Mouse (Mus musculus) left cerebral cortex, postnatal 14 days (tissue): Measurements from ENCODE around the gene Phf7. TPM values are rescaled to one million over a fixed set of nuclear protein-coding genes. Genes with fewer than 3 reads are reported as not detected.

Source experiments
- DNase-seq, 2 experiments: peaks; one replicate each; pipeline ENCODE4 v3.0.0; 2021 to 2022; ENCODE audit warnings: low spot score in 2 of 2, mixed read lengths in 1 of 2
- intact Hi-C: fragments of 180-260 bp; cut with DNase I; formaldehyde crosslinking; loops from one replicate; pipeline ENCODE4 v1.15.1; 2025
- total RNA-seq, 2 experiments: library from RNA; stranded (reverse); gene quantifications; 2 replicates each; pipeline ENCODE4 v1.2.3; 2021

Gene Phf7
- total RNA-seq, 2 experiments from 2014 or later: 3.5 to 4.2 TPM

DNA sequence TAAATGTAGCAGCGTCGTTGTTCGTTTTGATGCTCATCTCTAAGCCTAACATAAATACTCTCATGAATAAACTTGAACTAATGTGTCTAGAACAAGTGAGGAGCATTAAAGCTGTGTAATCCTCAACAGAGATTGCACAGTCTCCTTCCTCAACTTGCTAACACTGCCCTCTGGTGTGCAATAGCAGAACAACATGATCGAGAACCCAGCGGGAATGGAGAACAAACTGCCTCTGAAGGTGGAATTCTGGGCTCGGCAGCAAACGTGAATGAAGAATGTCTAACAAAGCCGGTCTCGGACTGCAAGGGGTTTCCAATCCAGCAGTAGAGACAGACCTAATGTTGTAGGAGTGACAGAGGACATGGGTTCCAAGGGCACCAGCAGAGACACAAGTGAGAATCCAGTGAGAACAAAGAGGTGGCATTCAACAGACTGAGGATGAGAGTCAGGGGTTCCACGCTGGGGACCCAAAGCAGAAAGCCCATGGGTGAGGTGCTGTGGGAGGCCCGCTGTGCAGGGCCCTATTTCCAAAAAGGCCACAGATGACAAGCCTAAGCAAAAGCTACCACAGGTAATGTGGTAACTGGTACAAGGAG is 17.0 kb downstream of the Phf7 start:
- peak; percentile 80 to 92 for DNase-seq
- intact Hi-C loops: loop anchor here (2.0 kb wide), 1 partner anchor 17 kb away; the partner anchor contains the start of genes Nisch and Sema3g

DNA sequence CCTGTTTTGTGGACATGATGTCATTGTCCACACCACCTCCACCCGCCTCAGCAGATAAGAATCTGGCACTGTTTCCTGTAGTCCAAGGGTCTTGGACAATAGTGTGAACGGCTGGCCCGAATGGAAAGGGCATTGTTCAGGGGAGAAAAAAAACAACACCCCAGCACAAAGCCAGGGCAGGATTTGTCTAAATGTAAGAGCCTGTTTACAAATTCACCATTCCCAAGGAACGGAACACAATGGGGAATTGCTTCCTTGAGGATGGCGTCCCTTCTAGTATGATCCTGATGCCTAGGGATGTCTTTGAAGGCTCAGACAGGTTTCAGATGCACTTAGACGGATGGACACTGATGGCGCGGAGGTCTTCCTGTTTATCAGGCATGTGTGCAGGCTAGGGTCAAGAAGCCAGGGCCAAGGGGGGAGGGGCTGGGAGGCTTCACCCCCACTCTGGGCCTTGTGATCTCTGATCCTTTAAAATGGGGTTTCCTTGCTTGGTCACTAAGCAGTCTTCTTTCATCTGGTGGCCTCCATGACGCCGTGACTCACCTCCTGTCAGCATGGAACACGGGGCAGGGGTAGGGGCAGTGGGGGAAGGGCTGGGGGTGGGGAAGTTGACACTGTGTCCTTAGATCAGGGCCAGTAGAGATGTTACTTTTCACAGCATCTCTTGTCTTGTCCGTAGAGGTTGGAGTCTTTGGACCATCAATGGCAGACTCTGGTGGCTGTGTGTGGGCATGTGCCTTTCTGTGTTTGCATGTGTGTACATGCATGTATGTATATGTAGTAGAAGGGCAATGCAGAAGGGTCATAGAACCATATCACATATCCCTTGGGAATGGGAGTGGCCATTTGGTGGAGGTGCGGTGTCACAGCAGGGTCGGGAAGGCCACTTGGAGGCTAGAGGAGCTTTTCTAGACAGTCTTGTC is 17.8 kb downstream of the Phf7 start:
- intact Hi-C loops: loop anchor here (2.0 kb wide), 1 partner anchor 17 kb away; the partner anchor contains the start of genes Nisch and Sema3g
- DNase-seq: no peak

- intact Hi-C loops: loop anchor here (2.0 kb wide), 1 partner anchor 16 kb away; the partner anchor contains the start of genes Nisch and Sema3g
Measured at GRCm38 (mm10) chr14:31232404-31233069, 18.6 kb downstream of the Phf7 start.

DNA sequence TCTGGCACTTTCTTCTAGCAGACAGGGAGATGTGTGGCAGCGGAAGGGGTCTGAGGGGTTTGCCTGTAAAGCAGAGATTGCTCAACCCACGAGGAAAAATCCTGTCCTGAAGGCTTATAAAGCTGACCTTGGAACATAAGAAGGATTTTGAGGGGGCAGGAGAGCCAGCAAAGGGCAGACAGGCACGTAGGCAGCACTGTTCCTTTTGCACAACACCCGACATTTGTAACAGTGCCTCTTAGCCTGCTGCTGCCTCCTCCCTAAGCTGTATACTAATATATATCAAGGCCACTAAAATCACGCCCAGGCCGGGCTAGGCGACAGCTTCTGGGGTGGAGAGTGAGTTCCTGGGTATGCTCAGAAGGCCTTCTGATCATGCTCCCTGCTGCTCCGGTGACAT is 20.7 kb downstream of the Phf7 start:
- no peak for DNase-seq
- intact Hi-C loops: no loop called here

More at GRCm38 (mm10) chr14:31232404-31233069, 18.6 kb downstream of the Phf7 start:
- DNase-seq: no peak

DNA sequence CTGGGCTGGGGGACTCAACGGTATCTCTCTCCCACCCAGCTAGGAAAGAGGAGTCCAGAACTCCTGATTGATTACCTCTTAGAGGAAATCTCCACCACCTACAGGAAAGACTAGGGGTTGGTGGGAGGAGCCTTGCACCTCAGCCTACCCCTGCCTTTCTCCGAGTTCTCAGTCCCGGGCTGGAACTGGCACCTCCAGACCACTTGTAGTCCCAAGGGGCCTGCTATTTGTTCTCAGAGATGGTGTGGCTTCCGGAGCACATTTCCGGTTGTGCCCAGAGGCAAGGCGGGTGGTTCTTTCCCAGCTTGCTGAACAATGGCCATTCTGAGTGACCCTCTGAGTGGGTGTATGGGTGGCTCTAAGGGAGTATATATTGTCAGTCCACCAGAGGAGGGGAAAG is 22.9 kb downstream of the Phf7 start:
- no peak for DNase-seq
- intact Hi-C loops: no loop called here

DNA sequence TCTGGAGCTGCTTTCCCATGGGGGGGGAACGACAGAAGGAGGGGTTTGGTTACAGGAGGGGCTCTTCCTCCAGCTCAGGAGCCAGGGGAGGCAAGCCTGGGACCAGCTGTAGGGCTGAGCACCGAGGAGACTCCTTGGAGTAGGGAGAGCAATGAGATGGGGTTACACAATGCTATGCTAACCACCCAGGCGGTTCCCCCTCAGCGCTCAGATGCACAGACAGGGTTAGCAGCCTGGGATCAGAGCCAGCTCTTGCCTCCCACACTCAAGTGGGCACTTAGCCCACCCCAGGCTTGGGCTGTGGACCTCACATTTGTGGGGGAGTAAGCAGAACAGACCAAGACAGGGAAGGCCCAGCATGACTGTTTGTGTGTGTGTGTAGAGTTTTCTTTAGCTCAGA is 24.1 kb downstream of the Phf7 start:
- intact Hi-C loops: no loop called here
- DNase-seq: peak; percentile 61 to 80

DNA sequence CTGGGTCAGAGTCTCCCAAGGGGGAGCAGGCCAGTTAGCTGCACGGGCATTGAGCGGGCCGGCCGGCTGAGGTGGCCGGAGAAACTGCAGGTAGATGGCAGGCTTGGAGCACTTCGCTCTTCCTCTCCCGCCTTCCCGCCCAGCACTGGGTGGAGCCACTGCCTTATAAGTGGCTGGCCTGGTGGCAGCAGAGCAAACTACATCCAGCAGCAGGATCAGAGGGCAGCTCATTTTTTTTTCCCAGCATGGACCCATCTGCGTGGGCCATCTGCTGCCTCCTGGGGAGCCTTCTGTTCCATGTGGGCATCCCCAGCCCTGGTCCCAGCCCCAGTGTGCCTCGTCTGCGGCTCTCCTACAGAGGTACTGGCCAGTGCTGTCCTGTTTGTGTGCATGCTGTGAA is 33.5 kb downstream of the Phf7 start, which contains the start of gene Sema3g:
Gene Sema3g (plus strand): TSS at position 195 of the 400 bp plus-strand sequence.
- no peak for DNase-seq
- intact Hi-C loops: loop anchor here (2.0 kb wide), 1 partner anchor 15 kb away; no protein-coding TSS in a partner anchor

- no peak for DNase-seq
- intact Hi-C loops: loop anchor here (2.0 kb wide), 1 partner anchor 16 kb away; no protein-coding TSS in a partner anchor
Measured at GRCm38 (mm10) chr14:31216846-31217245, 34.3 kb downstream of the Phf7 start, which contains the start of gene Nisch. Gene Nisch (minus strand): TSS chr14:31216946.

DNA sequence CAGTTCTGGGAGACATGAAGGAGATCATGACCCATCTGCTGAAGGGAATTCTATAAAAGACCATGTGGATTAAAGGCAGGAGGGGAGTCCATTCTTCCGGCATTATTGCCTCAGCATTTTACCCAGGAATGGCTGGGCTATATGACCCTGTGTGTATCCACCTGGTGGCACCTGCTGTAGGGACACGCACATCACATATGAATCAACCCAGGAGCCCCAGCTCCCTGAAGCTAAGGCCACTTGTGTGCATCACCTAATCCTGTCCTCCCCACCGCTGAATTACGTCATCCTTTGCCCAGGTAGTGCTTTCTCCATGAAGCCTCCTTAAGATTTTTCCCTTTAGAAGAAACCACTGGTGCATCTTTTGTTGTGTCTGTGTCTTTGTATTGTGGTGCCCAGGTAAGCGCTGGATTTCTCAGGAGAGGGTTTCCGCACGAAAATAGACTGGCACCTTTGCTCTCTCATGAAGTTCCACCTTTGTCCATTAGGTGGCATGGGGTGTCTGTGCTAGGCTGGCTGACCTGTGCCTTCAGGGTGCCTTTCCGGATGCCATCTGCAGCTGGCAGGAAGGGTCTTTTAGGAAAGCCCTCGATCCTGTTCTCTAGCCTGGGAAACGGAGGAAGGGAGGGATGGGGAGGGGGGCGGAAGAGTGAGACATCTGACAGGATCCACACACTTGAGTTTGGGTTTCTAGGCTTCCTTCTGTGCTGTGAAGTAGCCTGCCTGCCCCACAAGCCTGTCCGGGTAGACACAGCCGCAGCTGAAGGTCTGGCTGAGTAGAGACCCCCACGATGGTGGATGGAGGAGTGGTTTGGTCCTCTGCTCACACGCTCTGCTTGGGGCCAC is 35.7 kb downstream of the Phf7 start:
- intact Hi-C loops: loop anchor here (2.0 kb wide), 1 partner anchor 17 kb away; no protein-coding TSS in a partner anchor
- peak in 1 of 2 experiments; percentile 67 for DNase-seq

DNA sequence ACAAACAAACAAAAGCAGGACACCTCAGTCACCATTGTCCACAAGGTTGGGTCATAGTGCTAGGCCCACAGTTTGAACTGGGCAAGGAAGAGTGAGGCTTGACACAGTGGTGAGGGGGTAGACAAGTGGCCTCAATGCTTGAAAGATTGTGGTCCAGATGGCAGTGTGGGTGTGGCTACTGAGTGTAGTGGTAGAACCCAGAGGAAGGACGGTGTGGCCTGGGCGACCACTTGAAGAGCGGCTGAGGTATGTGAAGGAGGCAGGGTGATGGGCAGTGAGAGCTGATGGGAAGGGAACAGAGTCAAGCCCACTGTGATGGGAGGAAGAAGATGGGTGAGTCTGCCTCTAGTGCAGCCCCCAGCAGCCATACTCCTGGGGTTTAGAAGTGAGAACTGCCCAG is 36.4 kb downstream of the Phf7 start:
- intact Hi-C loops: no loop called here
- DNase-seq: no peak

GRCm38 (mm10) chr14:31213868-31214267 is 37.2 kb downstream of the Phf7 start:
- intact Hi-C loops: no loop called here

GRCm38 (mm10) chr14:31212499-31212898 is 38.6 kb downstream of the Phf7 start:
- no peak for DNase-seq
- intact Hi-C loops: no loop called here

More at GRCm38 (mm10) chr14:31213868-31214267, 37.2 kb downstream of the Phf7 start:
- no peak for DNase-seq

GRCm38 (mm10) chr14:31211854-31212253 is 39.3 kb downstream of the Phf7 start:
- DNase-seq: no peak
- intact Hi-C loops: no loop called here

DNA sequence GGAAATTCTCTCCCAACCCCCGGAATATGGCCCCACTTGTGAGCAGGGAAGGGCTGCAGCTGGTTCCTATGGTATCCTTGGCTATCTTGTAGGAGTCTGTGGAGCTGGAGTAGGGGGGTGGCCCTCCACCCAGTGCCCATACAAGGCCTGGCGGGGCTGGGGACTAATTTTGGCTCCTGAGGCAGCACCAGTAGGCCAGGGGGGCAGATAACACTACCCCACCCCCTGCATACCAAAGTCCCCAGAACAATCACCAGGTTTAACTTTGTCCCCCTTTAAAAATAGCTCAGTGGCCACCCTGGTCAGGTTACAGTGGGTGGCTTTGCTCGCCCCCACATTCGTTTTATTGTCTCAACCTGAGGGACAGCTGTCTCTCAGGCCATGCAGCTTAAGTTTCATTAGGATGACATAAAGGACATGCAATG is 42.0 kb downstream of the Phf7 start:
- intact Hi-C loops: loop anchor here (5.0 kb wide), 1 partner anchor 43 kb away; the partner anchor contains the start of genes Bap1 and Phf7
- DNase-seq: no peak

DNA sequence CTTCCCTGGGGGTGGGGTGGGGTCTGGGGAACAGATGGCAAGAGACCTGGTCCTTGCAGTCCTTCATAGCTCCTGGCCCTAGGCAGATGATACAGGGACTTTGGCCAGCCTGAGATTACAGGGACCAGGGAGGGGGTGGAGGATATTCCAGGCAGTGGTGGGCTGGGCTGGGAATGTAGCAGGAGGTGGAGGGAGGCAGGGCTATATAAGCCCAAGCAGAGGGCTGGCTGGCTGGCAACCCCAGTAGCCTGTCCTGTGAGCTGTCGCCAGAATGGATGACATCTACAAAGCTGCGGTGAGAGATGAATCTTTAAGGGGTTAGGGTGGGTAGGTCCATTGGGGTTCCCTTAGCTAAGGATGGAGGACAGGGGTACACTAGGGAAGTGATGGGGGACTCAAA is 43.0 kb downstream of the Phf7 start, which contains the start of gene Tnnc1:
Gene Tnnc1 (plus strand): TSS at position 229 of the 400 bp plus-strand sequence.
- no peak for DNase-seq
- intact Hi-C loops: loop anchor here (5.0 kb wide), 1 partner anchor 44 kb away; the partner anchor contains the start of genes Bap1 and Phf7

- no peak for DNase-seq
- intact Hi-C loops: loop anchor here (5.0 kb wide), 1 partner anchor 45 kb away; the partner anchor contains the start of genes Bap1 and Phf7
Measured at GRCm38 (mm10) chr14:31207070-31207830, 43.9 kb downstream of the Phf7 start.

DNA sequence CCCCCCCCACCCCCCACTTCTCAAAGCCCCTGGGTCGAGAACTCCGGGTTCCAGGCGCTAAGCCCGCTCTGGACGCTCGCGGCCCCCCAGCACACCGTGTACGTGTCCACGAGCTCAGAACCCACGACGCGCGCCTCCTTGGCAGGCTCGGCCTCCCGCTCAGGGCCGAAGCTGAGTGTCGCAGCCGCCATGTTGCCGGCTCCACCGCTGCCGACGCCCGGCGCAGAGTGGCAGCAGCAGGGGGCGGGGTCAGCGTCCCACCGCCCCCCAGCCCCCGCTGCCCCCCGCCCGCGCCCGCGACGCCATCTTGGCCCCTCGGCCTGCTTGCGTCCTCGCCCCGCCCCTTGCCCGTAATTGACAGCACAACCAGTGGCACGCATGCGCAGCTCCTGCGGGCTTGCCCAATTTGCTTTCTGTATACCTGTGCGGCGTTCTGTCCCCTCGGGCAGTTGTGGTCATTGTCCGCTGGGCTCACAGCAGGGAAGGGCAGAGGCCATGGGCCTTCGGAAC is 44.6 kb downstream of the Phf7 start:
- intact Hi-C loops: loop anchor here (5.0 kb wide), 1 partner anchor 46 kb away; the partner anchor contains the start of genes Bap1 and Phf7
- DNase-seq: peak; percentile 94 to 96
